Mouse (Mus musculus) embryo, embryonic 10.5 days (tissue): ENCODE data around the gene Trpm2.
"Not testable (repeated sequence)": the region's sequence is repeated elsewhere in the genome, so short reads cannot be mapped to it uniquely, and the experiment has no call there.

ENCODE experiments used
- DNase-seq: peaks from one replicate; pipeline ENCODE4 v3.0.0-alpha.2; 2015; ENCODE audit warnings: low spot score

Trpm2 gene

DNA sequence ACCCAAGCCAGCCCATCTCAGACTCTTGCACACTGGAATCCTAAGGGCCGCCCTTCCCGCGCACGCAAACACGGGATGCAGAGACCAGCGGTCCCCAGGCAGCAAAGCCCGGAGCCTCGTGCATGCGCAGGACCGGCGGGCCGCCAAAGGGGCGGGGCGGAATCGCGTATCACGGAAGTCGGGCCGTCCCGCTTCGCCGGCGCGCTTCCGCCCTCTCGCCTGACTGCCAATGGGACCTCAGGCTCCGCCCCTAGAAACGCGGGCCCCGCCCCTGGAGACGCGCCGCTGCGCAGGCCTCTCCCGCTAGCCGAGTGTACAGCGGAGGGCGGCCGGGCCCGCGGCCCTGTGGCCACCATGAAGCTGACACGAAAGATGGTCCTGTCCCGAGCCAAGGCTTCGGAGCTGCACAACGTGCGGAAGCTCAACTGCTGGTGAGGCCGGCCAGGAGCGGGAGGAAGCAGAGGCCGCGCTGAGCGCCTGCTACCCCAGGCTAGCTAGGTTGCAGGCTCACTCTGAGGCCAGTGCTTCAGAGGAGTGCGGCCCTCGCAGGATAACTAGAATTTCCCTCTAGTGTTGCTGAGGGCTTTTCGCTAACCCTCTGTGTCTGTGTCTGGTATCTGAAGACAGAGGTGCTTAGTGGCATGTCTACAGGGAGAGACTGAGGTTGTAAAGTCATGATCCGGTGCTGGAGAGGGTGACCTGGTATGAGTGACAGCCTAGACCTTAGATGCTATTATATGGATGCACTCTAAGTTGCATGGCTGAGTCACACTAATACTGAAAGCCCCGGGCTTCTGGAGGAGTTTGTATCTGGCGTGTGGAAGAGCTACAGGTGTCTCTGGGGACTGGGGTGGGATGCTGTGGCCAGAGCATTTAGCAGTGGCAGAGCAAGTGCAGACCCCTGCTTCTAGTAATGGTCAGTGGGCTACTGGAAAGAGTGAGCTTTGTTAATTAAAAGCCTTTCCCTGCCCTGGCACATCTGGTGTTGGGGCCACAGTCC lies 8.3 kb upstream of the Trpm2 start, which contains the start of gene 1810043G02Rik:
TSS of gene 1810043G02Rik (plus strand) at position 174 of the 1,000 bp plus-strand sequence.
- peak; percentile 98 for DNase-seq

DNA sequence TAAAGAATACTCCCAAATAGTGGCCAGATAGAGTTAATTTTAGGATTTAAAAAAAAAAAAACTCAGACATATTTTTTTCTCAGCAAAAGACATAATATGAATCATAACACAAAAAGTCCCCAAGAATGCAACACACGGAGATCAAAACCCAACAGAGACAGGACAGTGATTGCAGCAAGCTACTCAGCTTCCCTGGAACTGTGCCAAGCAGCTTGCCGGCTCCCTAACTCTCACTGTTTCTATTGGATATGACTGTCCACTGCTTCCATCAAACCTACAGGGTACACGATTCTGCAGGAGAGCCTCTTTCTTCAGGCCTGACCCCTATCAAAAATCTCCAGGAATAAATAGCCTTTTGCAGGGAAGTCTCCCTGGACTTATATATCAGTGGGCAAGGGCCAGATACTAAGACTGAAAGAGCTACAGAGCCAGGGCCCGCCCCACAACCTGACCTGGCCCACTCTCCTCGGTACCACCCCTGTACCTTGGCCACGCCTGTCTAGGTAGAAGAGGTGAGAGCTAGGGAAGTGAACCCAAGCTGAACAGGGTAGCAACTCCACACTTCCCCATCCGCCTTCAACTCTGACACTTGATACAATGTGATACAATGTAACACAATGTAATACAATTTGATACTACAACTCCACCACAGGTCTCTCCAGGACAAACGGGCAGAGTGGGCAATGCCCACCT lies 6.2 kb upstream of the Trpm2 start:
- DNase-seq, result no peak

DNA sequence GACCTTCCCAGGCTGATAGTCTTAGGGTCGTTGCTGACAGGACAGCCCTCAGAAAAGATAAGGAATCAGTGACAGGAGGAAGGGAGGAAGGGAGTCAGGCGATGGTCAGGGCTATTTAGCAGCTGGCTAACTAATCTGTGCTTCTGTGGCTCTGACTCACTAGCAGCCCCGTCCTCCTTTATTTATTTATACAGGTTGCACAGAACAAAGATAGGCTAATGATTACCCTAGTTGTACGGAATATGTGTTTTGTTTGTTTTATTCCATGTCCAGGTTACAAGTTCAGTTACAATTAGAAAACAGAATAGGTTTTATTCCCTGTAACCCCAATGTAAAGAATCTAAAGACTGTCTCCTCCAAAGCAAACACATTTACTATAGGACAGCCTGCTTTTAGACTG lies 5.3 kb upstream of the Trpm2 start:
- no peak for DNase-seq

DNA sequence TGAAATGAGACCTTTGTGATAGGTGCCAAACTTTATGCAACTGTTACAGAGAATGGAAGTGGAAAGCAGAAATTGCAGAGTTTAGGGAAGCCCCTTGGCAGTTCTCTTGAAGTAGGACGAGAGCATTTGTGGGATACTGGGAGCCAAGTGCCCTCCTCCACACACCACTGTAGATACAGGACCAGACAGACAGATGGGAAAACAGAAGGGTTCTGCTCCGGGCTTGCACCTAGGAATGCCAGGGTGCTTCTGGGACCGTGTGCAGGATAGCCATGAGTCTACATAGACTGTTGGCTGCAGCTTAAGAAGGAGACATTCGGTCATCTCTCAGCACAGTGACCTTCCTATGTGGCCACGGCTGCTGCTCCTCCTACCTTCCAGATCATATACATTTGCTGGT lies 4.4 kb upstream of the Trpm2 start:
- no peak for DNase-seq

DNA sequence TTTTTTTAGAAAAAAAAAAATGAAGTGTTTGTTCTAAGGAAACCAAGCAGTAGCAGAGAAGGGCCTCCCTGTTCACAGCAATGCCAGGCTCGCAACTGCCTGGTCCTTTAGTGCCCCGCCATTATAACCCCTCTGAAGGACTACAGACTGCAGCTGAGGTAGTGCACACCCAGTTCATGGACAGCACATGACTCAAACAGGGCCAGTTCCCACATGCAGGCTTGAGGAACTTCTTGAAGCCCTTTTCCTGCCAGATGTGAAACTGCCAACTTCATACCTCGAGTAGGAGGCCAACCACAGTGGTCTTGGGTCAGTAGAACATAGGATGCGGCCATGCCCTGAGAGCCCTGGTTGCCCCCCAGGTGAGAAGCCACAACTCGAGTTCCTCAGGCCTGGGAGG lies 4.0 kb upstream of the Trpm2 start:
- DNase-seq, result no peak

DNA sequence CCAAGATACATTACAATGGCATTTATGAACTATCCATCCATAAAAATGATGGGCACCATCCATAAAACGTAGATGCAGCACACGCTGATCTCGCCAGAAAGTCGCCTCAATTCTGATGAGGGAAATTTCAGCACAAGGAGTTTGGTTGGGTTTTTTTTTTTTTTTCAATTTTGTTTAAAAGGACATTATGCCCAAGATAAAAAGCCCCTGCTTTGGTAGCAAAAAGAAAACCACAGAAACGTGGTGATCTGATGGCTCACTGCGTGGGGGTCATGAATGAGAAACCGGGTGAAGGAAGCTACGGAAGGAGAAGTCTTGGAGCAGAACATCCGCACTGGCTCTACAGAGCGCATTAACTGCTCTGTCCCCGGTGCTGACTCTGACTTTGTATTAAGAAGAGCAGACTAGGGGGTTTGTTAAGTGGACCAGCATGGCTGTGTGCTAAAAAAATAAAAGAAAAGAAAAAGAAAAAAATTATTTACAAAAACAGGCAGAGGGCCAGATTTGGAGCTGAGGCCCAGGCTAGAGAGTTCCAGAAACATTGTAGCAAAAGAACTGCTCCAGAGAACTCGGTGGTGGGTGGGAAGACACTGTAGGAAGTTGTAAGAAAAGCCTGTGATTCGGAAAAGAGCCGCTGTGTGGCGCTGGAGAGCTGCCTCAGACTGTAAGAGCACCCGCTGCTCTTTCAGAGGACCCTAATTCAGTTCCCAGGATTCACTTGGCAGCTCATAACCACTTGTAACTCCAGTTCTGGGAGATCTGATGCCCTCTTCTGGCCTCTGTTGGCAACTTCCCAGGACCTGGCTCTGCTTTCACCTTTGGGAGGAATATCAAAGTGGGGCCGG lies 1.6 kb upstream of the Trpm2 start:
- DNase-seq, result peak; percentile 71

DNA sequence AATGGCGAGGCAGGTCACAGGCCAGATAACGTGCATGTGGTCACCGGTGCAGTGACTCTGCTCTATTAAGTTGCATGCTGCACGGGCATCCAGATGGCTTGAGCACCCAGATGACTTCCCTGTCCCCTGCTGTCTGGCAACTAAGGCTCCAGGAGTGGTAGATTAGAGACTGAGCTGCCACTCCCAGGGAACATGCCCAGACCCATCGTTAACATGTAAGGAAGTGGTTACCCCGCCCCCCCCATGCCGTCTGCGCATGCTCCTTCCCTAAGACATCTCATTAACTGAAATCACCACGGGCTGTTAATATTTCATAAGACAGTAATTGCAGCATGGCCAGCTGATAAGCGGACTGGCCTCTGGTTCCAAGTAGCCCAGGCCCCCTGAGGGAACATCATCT lies 828 bp upstream of the Trpm2 start:
- DNase-seq, result no peak

DNA sequence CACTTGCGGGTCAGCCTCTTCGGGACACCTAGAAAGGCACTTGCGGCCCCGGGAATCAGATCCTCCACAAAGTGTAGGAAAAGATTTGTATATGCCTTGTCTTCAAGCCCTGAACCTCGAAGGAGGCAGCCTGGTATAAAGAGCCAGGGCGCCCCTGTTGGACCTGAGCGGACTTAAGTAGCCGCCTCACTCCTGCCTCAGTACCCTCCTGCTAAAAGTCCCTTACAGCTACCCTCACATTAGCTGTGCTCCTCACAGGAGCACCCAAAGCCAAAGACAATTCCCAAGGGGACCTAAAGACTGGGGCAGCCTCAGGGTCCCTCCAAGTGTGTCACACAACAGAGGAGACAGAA lies 414 bp downstream of the Trpm2 start:
- DNase-seq, result no peak

DNA sequence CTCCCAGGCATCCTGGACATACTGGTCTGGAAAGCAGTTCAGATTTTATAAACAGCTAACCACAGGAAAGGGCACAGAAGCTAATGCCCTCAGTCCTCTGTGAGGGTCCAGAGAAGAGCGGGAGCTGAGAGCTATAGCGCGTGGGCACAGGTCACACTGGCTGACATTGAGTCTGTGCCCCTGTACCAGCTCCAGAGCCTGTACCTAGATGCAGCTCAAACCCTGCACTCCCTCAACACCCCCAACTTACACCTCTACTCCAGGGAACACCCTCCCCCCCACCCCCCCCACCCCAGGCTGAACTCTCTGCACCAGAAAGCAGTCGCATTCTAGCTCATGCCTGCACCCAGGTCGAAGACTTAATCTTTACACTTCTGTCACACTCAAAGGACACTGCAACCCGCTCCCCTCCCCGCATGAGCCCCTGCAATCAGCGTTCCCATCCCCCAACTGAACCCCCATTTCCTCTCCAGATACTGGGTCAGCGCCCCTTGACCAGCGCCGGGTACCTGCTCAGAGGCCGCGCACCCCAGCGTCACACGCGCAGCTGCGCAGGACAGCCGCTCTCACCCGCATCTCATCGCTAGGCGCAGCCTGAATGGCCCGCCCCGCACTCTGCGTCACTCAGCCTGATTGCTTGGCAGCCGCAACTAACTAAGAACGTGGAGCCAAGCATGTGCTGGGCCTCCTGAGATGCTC lies 940 bp downstream of the Trpm2 start:
- DNase-seq, result peak; percentile 66

DNA sequence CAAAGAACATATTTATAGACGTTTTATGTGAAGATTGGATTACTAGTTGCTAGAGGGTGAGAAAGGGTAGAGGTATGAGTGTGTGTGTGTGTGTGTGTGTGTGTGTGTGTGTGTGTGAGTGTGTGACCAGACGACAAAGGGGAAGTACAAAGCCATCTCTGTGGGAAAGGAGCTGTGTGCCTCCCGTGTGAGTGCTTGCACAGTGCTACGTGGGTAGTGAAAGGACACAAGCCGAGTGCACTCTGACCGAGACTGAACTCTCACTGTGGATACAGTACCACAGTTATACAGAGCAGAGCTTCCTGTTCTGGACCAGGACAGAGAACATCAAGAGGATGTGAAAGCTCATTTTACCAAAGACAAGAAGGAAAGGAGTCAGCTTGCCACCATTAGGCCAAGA lies 6.4 kb downstream of the Trpm2 start:
- DNase-seq, result no peak

DNA sequence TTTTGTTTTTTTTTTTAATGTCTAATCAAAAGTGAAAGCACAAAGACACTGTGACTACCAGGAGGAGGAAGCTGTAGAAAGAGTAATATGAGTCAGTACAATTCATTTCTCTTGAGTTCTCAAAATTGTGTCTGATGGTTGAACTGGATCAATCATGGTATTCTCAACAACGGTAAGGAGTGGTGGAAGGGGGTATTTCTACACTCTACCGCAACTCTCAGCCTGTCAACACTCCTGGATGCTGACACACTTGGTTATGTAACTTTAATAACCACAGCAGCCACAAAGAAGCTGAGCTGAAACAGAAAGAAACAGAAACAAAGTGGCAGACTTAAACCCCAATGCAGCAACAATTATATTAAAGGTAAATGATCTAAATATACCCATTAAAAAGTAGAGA lies 7.6 kb downstream of the Trpm2 start:
- no peak for DNase-seq

DNA sequence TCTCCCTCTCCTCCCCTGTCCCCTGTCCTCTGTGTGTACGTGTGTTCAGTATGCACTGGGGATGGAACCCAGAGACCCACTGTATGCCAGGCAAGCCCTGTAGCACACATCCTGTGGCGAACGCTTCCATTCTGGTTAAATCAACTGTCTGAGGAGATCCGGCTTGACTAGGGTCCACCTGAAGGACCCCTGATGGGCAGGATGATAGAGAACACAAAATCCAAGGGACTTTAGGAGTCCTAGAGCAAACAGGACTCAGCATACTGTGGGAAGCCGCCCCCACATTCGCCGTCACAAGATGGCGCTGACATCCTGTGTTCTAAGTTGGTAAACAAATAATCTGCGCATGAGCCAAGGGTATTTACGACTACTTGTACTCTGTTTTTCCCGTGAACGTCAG lies 19.9 kb downstream of the Trpm2 start:
- DNase-seq, result not testable (repeated sequence)

DNA sequence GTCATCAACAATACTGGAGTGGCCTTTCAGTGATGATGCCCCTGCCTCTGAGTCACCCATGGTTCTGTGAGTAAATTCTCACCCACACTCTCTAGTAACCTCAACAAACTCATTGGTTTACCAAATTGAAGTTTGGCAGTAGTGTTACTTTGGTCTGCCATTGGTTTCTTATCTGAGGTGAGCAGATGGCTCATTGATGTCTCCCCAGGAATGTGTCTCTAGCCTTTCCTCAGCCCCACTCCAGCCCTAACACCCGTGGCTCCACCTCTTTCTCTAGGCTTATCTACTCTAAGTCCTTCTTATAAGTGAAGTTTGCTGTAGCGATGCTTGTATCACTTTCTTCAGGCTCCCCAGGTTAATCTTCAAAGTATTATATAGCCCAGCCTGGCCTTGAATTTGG lies 30.7 kb downstream of the Trpm2 start:
- no peak for DNase-seq

DNA sequence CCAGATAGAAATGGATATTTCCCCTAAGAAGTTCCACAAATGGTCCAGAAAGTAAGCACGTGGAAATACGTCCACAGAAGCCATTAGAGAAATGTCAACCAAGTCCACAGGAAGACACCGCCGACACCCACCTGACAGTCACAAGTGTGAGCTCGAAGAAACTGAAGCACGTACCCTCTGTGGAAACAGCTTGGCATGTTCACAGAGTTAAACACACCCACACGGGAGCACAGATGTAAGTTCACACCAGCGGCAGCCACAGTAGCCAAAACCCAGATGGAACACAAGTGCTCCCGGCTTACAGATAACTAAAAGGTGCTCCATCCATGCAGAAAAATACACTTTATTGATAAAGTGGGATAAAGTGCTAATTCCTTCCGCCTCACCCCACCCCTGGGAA lies 43.0 kb downstream of the Trpm2 start:
- no peak for DNase-seq

DNA sequence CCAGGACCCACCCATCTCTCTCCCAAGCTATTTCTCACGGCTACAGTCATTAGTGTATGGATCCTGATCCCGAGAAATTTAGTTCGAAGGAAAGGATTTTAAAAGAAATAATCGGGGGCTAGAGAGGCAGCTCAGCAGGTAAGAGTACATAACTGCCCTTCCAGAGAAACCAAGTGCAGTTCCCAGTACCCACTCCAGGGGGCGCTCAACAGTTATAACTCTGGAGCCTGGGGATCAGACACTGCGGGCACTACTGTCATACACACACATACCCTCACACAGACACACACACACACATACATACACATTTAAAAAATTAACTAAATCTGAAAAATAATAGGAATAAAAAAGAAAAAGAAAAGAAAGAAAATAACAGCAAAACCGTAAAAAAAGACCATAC lies 44.2 kb downstream of the Trpm2 start:
- peak; percentile 73 for DNase-seq

DNA sequence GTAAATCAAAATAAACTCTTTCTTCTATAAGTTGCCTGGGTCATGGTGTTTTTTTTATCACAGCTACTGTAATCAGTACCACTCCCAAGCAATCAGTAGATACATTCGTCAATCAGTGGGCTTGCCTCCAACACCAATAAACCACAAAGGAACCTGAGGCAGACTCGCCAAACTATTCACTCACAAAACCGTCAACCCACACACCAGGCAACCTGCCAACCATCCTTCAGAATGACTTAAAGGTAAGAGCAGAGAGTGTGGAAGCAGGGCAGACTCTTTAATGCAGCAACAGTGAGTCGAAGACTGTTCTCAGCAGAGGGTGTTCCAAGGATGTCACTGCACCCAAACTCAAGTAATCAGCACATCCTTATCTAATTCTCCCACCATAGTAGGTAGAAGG lies 47.7 kb downstream of the Trpm2 start:
- no peak for DNase-seq

DNA sequence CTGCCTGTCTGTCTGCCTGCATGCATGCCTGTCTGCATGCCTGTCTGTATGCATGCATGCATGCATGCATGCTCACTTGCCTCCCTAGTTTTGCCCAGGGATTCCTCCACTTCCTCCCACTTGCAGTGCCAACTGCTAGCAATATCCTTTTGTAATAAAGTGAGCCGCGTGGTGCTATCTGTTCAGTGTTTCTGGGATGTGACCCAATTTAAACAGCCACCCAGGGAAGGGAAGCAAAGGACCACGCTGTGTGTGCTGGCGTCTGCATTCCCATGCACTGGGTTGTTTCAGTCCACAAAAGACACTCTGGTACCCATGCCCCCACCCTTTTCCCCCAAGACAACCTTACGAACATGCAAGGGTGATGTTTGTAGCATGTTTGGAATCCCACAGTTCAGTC lies 49.4 kb downstream of the Trpm2 start:
- no peak for DNase-seq

DNA sequence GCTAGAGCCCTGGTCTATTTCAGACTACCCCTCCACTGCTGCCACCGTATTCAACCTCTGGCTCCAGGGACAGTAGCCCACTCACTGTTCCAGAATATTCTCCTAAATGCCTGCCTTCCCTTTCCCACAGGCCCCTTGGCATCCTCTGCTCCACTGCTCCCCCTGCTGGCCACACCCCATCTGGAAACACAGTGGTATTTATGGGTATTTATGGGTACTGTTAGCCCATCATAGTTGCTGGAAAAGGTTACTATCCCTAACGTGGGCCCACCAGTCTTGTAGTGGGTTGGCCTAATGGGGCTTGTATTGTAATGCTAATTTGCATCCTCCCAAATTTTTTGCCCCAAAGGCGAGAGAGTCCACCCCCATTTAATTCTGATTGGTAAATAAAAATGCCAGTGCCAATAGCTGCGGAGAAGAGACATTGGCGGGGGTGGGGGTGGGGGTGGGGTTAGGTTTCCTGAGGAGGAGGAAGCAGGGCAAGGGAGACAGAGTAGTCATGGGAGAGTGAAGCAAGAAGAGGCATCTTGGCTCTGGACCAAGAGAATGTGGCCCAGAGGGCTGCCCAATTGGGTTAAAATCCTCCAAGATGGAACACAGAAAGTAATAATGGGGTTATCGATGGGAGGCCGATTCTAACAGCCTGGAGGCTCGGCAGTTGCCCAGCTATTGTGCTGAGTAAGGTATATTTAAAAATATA lies 53.6 kb downstream of the Trpm2 start:
- DNase-seq, result peak; percentile 54

DNA sequence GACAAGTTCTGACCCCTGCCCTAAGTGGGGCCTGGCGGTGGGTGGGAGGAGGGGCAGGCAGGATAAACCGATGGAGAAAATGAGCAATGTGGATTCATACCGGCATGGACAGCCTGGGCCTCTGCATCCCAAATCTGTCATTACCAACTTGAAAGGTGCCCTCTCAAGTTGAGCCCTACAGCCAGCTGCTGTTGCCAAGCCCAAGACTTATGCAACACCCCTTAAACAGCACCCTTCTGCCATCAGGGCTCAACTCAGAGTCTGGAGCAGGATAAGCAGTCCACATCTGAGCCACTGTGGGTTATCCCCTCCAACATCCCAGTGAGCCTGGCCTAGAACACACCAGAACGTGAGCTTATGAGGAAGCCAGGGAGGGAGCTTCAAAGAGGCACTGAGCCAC lies 57.1 kb downstream of the Trpm2 start:
- DNase-seq, result no peak

DNA sequence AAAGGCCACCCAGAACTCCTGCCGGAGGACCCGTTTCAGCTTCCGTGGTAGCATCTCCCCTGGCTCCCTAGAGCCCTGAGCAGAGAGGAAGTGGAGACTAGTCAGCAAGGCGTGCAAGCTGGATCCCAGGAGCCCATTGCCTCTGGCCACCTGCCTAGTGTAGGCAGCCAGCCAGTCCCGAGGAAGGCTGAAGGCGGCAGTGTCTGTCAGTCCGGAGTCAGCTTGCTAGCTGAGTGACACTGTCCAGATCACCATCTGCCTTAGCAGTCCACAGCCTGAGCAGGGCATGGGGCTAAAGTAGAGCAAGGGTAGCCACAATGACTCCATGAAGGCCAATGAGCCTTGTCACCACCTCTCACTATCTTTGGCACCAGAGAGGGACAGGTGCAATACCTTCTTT lies 57.8 kb downstream of the Trpm2 start:
- no peak for DNase-seq
